Mouse (Mus musculus) embryonic facial prominence, embryonic 12.5 days (tissue): ENCODE results near the gene Pla1a. TPM values are rescaled to one million over a fixed set of nuclear protein-coding genes. Genes with fewer than 3 reads are reported as not detected.
"Not testable (repeated sequence)": the region's sequence is repeated elsewhere in the genome, so short reads cannot be mapped to it uniquely, and the experiment has no call there.

Experiments used
- ATAC-seq: fragments of 200-750 bp; cut with Nextera tagmentation; 2 replicates; pipeline ENCODE4 v1.8.0; 2017; ENCODE audit not compliant: insufficient number of reproducible peaks, insufficient read depth, low FRiP score, low TSS enrichment
- H3K27ac ChIP-seq: fragments of 300-500 bp; sonication (generic); 2 replicates; pipeline ENCODE4 v1.5.1; 2016; ENCODE audit warnings: mild to moderate bottlenecking
- H3K27me3 ChIP-seq: fragments of 300-500 bp; sonication (generic); 2 replicates; pipeline ENCODE4 v1.6.1; 2016; ENCODE audit warnings: mild to moderate bottlenecking, moderate library complexity
- H3K36me3 ChIP-seq: fragments of 300-500 bp; sonication (generic); 2 replicates; pipeline ENCODE4 v1.6.1; 2016; ENCODE audit warnings: mild to moderate bottlenecking
- H3K4me1 ChIP-seq: fragments of 300-500 bp; sonication (generic); 2 replicates; pipeline ENCODE4 v1.6.1; 2016
- H3K4me2 ChIP-seq: fragments of 300-500 bp; sonication (generic); replicated peaks from 2 replicates; pipeline ENCODE4 v1.6.1; 2016; ENCODE audit warnings: mild to moderate bottlenecking, moderate library complexity
- H3K4me3 ChIP-seq: fragments of 300-500 bp; sonication (generic); 2 replicates; pipeline ENCODE4 v1.5.1; 2016; ENCODE audit warnings: mild to moderate bottlenecking
- H3K9ac ChIP-seq: fragments of 300-500 bp; sonication (generic); 2 replicates; pipeline ENCODE4 v1.6.1; 2016; ENCODE audit warnings: mild to moderate bottlenecking, moderate library complexity
- H3K9me3 ChIP-seq: fragments of 300-500 bp; sonication (generic); 2 replicates; pipeline ENCODE4 v1.6.1; 2016; ENCODE audit warnings: mild to moderate bottlenecking, moderate library complexity
- WGBS: fragments of 180-500 bp; shearing (Covaris S2); methylation state at CpG from one replicate; pipeline ENCODE4 v1.1.7; 2016; 5-methylcytosine and 5-hydroxymethylcytosine counted together
- polyA plus RNA-seq: library from polyadenylated mRNA; unstranded; fragments of >200 nt; fragmentation: Nextera tagmentation; extraction: Ambion mirVana; gene quantifications from 2 replicates; pipeline ENCODE4 v1.2.1, GENCODE M21; 2016

Pla1a gene
- polyA plus RNA-seq, 1 experiment from 2014 or later: 0.14 TPM

GRCm38 (mm10) chr16:38455511-38456418, 22.8 kb upstream of the Pla1a start, which contains the start of gene Cd80:
Gene Cd80 (plus strand): TSS chr16:38455561.
- Histone ChIP-seq H3K36me3 (no peaks in the 10 kb centered on the region), H3K4me3 (no peak within 1 kb of the TSS), H3K4me1 (peaks cover 8% of the 10 kb centered on the region), H3K9me3 (no peaks in the 10 kb centered on the region), H3K9ac (no peak within 1 kb of the TSS), H3K27ac (no peak within 1 kb of the TSS), H3K4me2 (no peak within 1 kb of the TSS), H3K27me3 (no peaks in the 10 kb centered on the region)
- no peak for ATAC-seq
- WGBS: 76% methylated on average over 13 of the region's 17 CpGs

- Histone ChIP-seq H3K9me3 (no peaks in the 10 kb centered on the region), H3K36me3 (peaks cover 10% of the 10 kb centered on the region), H3K4me2 (no peak overlapping the region), H3K27ac (no peak overlapping the region), H3K9ac (no peak overlapping the region), H3K4me1 (peaks cover 8% of the 10 kb centered on the region), H3K27me3 (no peaks in the 10 kb centered on the region), H3K4me3 (no peak overlapping the region)
- 72% methylated on average over 11 of the region's 11 CpGs for WGBS
- ATAC-seq: no peak
Observed at GRCm38 (mm10) chr16:38454533-38455254, 21.7 kb upstream of the Pla1a start.

- H3K4me1 ChIP-seq: peaks cover 10% of the 10 kb centered on the region
Observed at GRCm38 (mm10) chr16:38453952-38454351, 21.0 kb upstream of the Pla1a start.

GRCm38 (mm10) chr16:38453203-38453553, 20.2 kb upstream of the Pla1a start:
- ATAC-seq: no peak
- 28% methylated on average over 3 of the region's 3 CpGs for WGBS
- Histone ChIP-seq H3K27me3 (no peaks in the 10 kb centered on the region), H3K4me3 (peak overlapping the region; percentile 78), H3K9me3 (no peaks in the 10 kb centered on the region), H3K4me2 (peak overlapping the region; percentile 71), H3K27ac (peak overlapping the region; percentile 88), H3K9ac (peak overlapping the region; percentile 84), H3K36me3 (peaks cover 15% of the 10 kb centered on the region), H3K4me1 (peaks cover 15% of the 10 kb centered on the region)

More at GRCm38 (mm10) chr16:38453952-38454351, 21.0 kb upstream of the Pla1a start:
- Histone ChIP-seq H3K4me3 (no peak overlapping the region), H3K27me3 (no peaks in the 10 kb centered on the region), H3K36me3 (peaks cover 15% of the 10 kb centered on the region), H3K27ac (no peak overlapping the region), H3K9me3 (no peaks in the 10 kb centered on the region), H3K9ac (no peak overlapping the region), H3K4me2 (no peak overlapping the region)
- WGBS: 90% methylated on average over 4 of the region's 4 CpGs
- no peak for ATAC-seq

- H3K4me1 ChIP-seq: peaks cover 15% of the 10 kb centered on the region
- WGBS: under 1% methylated on average over 50 of the region's 61 CpGs
- H3K36me3 ChIP-seq: peaks cover 16% of the 10 kb centered on the region
- H3K4me2 ChIP-seq: peak within 1 kb of the TSS; percentile 71
- no peaks in the 10 kb centered on the region for H3K9me3 ChIP-seq
- H3K27me3 ChIP-seq: no peaks in the 10 kb centered on the region
- H3K4me3 ChIP-seq: peak within 1 kb of the TSS; percentile 78
- peak within 1 kb of the TSS; percentile 84 for H3K9ac ChIP-seq
- H3K27ac ChIP-seq: peak within 1 kb of the TSS; percentile 88
- ATAC-seq: peak; percentile 96
Observed at GRCm38 (mm10) chr16:38452442-38453202, 19.7 kb upstream of the Pla1a start, which contains the start of gene Adprh. Gene Adprh (minus strand): TSS chr16:38452703.

GRCm38 (mm10) chr16:38451421-38452205, 18.7 kb upstream of the Pla1a start:
- peaks cover 15% of the 10 kb centered on the region for H3K4me1 ChIP-seq
- H3K9me3 ChIP-seq: no peaks in the 10 kb centered on the region
- H3K9ac ChIP-seq: peak overlapping the region; percentile 84
- peak overlapping the region; percentile 88 for H3K27ac ChIP-seq
- ATAC-seq: no peak
- WGBS: 39% methylated on average over 12 of the region's 12 CpGs
- H3K4me2 ChIP-seq: peak overlapping the region; percentile 71
- H3K4me3 ChIP-seq: peak overlapping the region; percentile 78
- H3K36me3 ChIP-seq: peaks cover 26% of the 10 kb centered on the region
- H3K27me3 ChIP-seq: no peaks in the 10 kb centered on the region

- Histone ChIP-seq H3K9me3 (no peaks in the 10 kb centered on the region), H3K4me1 (peaks cover 15% of the 10 kb centered on the region), H3K27me3 (no peaks in the 10 kb centered on the region), H3K36me3 (peaks cover 34% of the 10 kb centered on the region), H3K4me3 (no peak overlapping the region), H3K27ac (no peak overlapping the region), H3K9ac (no peak overlapping the region; the same call in 1 of the 2 replicates), H3K4me2 (no peak overlapping the region)
- no peak for ATAC-seq
- 74% methylated on average over 7 of the region's 7 CpGs for WGBS
Observed at GRCm38 (mm10) chr16:38450707-38451106, 17.8 kb upstream of the Pla1a start.

- Histone ChIP-seq H3K27ac (no peak overlapping the region), H3K27me3 (no peaks in the 10 kb centered on the region), H3K4me3 (no peak overlapping the region), H3K4me2 (no peak overlapping the region), H3K36me3 (peaks cover 55% of the 10 kb centered on the region), H3K4me1 (peaks cover 15% of the 10 kb centered on the region), H3K9ac (no peak overlapping the region), H3K9me3 (no peaks in the 10 kb centered on the region)
- 59% methylated on average over 12 of the region's 12 CpGs for whole genome bisulfite sequencing
- no peak for ATAC-seq
Observed at GRCm38 (mm10) chr16:38448458-38448857, 15.5 kb upstream of the Pla1a start.

GRCm38 (mm10) chr16:38447366-38447765, 14.4 kb upstream of the Pla1a start:
- Histone ChIP-seq H3K9me3 (no peaks in the 10 kb centered on the region), H3K4me1 (peaks cover 15% of the 10 kb centered on the region), H3K4me3 (no peak overlapping the region), H3K27ac (no peak overlapping the region), H3K4me2 (no peak overlapping the region), H3K36me3 (peaks cover 62% of the 10 kb centered on the region), H3K9ac (no peak overlapping the region), H3K27me3 (no peaks in the 10 kb centered on the region)
- WGBS: 90% methylated on average over 21 of the region's 21 CpGs
- ATAC-seq: no peak

GRCm38 (mm10) chr16:38446141-38446540, 13.2 kb upstream of the Pla1a start:
- H3K4me1 ChIP-seq, H3K4me2 ChIP-seq, H3K9me3 ChIP-seq, ATAC-seq, H3K27me3 ChIP-seq, H3K9ac ChIP-seq, H3K27ac ChIP-seq, H3K4me3 ChIP-seq: not testable (repeated sequence)
- 93% methylated on average over 2 of the region's 2 CpGs for WGBS
- H3K36me3 ChIP-seq: peaks cover 62% of the 10 kb centered on the region

- 95% methylated on average over 20 of the region's 20 CpGs for WGBS
- peaks cover 61% of the 10 kb centered on the region for H3K36me3 ChIP-seq
- ATAC-seq: no peak
Observed at GRCm38 (mm10) chr16:38445576-38445975, 12.6 kb upstream of the Pla1a start.

More at GRCm38 (mm10) chr16:38445576-38445975, 12.6 kb upstream of the Pla1a start:
- Histone ChIP-seq H3K9me3 (no peaks in the 10 kb centered on the region), H3K4me2 (no peak overlapping the region), H3K4me3 (no peak overlapping the region), H3K27me3 (no peaks in the 10 kb centered on the region), H3K9ac (no peak overlapping the region), H3K4me1 (peaks cover 7% of the 10 kb centered on the region; the same call in 1 of the 2 replicates), H3K27ac (no peak overlapping the region)
